Mouse (Mus musculus): Measurements from ENCODE around the gene Zfp455.
"Not testable (repeated sequence)": the region's sequence is repeated elsewhere in the genome, so short reads cannot be mapped to it uniquely, and the experiment has no call there.

Zfp455 gene

DNA sequence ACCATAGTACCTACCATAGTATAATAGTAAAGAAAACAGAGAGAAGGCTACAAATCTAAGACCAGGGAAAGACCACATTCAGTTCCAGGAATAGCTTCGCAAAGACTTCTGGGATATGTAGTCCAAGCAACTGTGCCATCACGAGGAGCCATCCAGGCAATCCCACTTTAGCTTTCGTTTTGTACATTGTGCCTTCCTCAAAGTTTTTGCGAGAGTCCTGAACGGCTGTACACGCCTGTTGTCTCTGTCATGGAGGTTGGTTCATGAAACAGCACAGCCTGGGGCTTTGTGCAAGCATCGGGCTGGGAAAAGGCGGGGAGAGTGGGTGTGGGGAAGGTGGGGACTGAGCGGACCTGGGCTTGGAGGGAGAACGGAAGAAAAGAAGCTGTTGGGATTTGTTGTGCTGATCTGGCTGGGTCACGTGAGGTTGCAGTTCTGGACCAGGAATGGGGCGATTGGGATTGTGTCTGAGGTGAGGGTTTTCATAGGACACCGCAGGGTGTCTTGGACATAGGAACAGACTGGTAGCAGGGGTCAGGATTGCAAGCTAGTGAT lies at the start of gene Zfp455:
TSS of gene Zfp455 (plus strand) at position 167 of the 555 bp plus-strand sequence.
- no peak for DNase-seq (ENCODE audit: low spot score in 2 of 2)

DNA sequence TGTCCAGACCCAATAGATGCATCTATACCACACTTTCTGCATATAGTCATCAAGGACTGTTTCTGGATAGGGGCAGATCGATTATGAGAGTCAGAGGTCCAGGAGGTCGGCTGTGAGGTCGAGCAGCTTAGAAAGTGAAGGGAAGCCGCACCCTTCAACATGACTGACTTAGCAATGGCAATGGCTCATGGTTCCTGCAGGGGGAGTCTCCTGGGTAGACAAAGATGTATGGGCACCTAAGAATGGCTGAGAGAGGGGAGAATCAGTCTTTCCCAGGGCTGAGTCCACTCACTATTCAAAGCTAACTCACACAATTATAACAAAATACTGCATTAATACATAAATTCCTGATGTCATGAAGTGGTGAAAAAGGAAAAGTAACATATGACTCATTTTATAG lies 28.2 kb upstream of the Zfp455 start:
- DNase-seq (ENCODE audit: low spot score in 2 of 2), result not testable (repeated sequence)

DNA sequence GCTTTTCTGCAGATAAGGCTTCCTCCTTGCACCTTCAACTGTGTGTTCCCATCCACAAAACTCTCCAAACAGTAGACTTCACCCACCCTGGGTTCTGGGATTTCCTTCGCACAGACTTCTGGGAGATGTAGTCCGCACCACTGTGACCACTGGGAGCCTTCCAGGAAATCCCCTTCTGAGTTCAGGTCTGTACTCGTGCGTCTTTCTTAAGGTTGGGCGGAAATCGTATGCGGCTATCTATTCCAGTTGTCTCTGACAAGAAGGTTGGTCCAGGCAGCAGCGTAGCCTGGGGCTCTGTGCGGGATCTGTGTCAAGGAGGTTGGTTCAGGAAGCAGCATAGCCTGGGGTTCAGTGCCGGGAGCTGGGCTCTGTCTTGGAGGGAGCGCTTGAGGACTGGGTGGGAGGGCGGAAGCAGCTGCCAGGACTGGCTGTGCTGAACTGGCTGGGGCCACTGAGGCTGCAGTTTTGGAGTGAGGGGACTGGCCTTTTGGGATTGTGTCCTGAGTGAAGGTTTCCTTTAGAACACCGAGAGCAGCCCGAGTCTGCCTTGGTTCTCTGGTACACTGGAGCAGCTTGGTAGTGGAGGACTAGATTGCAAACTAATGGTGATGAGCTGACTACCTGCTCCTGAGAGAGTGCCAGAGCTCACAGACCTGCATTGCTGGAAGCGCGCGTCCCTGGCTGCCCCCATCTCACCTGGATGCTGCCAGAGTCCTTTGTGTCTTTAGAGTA lies 21.1 kb upstream of the Zfp455 start, which contains the start of gene Rsl1:
TSS of gene Rsl1 (plus strand) at position 192 of the 732 bp plus-strand sequence.
- peak; percentile 57 to 69 for DNase-seq (ENCODE audit: low spot score in 2 of 2)

DNA sequence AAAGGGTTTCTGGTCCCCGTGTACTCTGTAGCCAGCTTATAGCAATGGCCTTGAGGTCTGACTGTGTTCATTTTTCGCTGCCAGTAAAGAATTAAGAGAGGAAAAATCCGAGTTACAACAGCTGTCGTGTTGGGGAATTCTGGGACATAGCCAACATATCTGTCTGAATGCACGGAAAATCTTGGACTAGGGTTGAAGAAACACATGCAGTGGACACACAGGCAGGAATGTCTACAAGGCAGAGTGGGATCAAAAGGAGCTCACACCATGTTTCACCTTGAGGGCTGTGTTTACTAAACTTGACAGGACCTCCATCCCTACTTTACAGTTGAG lies 20.6 kb upstream of the Zfp455 start:
- DNase-seq (ENCODE audit: low spot score in 2 of 2), result no peak

DNA sequence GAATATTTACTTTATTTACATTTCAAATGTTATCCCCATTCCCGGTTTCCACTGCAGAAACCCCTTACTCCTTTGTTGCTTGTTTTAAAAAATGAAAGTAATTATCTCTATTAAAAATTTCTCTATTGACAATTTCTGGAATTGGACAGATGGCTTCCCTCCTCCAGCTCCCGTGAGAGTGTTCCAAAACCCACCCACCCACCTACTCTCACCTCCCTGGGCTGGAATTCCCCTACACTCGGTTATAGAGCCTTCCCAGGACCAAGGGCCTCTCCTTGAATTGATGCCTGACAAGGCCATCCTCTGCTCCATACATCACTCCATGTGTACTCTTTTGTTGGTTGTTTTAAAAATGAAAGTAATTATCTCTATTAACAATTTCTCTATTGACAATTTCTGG lies 7.3 kb downstream of the Zfp455 start:
- DNase-seq (ENCODE audit: low spot score in 2 of 2), result no peak

DNA sequence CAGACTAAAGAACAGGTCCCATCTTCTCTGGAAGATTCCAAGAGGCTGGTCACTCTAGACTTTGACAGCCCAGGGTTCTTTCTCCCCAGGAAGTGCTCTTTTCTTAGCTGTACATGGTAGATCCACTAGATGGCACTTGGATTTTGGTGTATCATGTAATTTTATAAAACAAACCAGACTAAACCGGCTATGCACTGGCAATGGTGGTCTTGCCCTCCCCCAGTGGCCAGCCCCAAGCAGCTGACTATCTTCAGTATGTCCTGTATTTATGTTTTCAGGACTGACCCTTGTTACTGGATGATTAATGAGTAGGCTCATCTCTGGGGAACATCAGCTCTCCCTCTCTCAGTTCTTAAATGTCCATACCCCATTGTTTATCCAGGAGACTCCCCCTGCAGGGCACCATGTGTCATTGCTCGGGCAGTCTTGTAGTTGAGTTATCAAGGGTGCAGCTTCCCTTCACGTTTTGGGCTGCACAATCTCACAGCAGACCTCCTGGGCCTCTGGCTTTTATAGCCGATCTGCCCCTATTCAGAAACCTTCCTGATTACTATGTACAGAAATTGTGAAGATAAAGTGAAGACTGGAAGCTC lies 19.8 kb downstream of the Zfp455 start:
- DNase-seq (ENCODE audit: low spot score in 2 of 2), result no peak
